Mouse (Mus musculus) macrophage (primary cell): Measurements from ENCODE around the gene Faf1. TPM values are rescaled to one million over a fixed set of nuclear protein-coding genes. Genes with fewer than 3 reads are reported as not detected.

Experiments used
- H3K27ac ChIP-seq: fragments of 350-480 bp; formaldehyde crosslinking; 2 replicates; pipeline ENCODE4 v1.9.0; 2021
- H3K36me3 ChIP-seq: fragments of 350-480 bp; formaldehyde crosslinking; 2 replicates; pipeline ENCODE4 v1.9.0; 2021; ENCODE audit errors: inconsistent target
- H3K4me3 ChIP-seq: fragments of 350-480 bp; formaldehyde crosslinking; 2 replicates; pipeline ENCODE4 v1.9.0; 2021; ENCODE audit errors: inconsistent target
- H3K79me2 ChIP-seq: fragments of 350-480 bp; formaldehyde crosslinking; 2 replicates; pipeline ENCODE4 v1.9.0; 2021; ENCODE audit errors: inconsistent target
- WGBS: methylation state at CpG from one replicate; pipeline ENCODE4 v1.1.7; 2026; ENCODE audit warnings: inconsistent platforms; ENCODE audit not compliant: missing documents; 5-methylcytosine and 5-hydroxymethylcytosine counted together
- polyA plus RNA-seq: library from polyadenylated mRNA; stranded (reverse); fragments of 250-400 nt; gene quantifications from 3 replicates; pipeline ENCODE4 v1.2.4, GENCODE M21; 2018; ENCODE audit warnings: inconsistent platforms

Gene Faf1
- polyA plus RNA-seq, 1 experiment from 2014 or later, result 23.0 TPM

GRCm38 (mm10) chr4:109980321-109981082 lies 304.1 kb downstream of the Faf1 start:
- Histone ChIP-seq H3K27ac (no peak overlapping the region), H3K79me2 (no peaks in the 10 kb centered on the region), H3K36me3 (no peaks in the 10 kb centered on the region), H3K4me3 (no peak overlapping the region)
- WGBS, result 18% methylated on average over 29 of the region's 29 CpGs

GRCm38 (mm10) chr4:109981083-109981870 lies 304.9 kb downstream of the Faf1 start:
- H3K79me2 ChIP-seq, result no peaks in the 10 kb centered on the region
- no peak overlapping the region for H3K4me3 ChIP-seq
- no peak overlapping the region for H3K27ac ChIP-seq
- no peaks in the 10 kb centered on the region for H3K36me3 ChIP-seq
- WGBS, result 8% methylated on average over 37 of the region's 37 CpGs

DNA sequence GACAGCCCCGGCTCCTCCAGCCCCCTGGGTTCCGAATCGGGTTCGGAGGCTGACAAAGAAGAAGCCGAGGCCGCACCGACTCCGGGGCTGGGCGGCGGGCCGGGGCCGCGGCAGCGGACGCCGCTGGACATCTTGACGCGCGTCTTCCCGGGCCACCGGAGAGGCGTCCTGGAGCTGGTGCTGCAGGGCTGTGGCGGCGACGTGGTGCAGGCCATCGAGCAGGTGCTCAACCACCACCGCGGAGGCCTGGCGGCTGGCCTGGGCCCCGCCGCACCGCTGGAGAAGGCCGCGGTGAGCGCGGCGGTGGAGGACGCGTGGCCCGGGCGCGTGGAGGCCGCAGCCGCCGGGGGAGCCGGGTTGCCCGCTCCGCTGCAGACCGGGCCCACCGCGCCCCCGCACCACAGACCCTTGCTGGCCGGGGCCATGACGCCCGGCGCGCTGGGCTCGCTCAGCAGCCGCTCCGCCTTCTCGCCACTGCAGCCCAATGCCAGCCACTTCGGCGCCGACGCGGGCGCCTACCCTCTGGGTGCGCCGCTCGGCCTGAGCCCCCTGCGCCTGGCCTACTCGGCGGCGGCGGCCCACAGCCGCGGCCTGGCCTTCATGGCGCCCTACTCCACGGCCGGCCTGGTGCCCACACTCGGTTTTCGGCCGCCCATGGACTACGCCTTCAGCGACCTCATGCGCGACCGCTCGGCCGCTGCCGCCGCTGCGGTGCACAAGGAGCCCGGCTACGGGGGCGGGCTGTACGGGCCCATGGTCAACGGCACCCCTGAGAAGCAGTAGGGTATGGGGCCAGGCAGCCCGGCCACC lies 305.7 kb downstream of the Faf1 start:
- Histone ChIP-seq H3K79me2 (no peaks in the 10 kb centered on the region), H3K4me3 (no peak overlapping the region), H3K27ac (no peak overlapping the region), H3K36me3 (no peaks in the 10 kb centered on the region)
- WGBS, result 5% methylated on average over 64 of the region's 99 CpGs

- H3K79me2 ChIP-seq, result no peaks in the 10 kb centered on the region
- H3K36me3 ChIP-seq, result no peaks in the 10 kb centered on the region
- H3K4me3 ChIP-seq, result no peak overlapping the region
- H3K27ac ChIP-seq, result no peak overlapping the region
- WGBS, result 9% methylated on average over 26 of the region's 30 CpGs
Measured at GRCm38 (mm10) chr4:109982681-109983265, 306.4 kb downstream of the Faf1 start.

DNA sequence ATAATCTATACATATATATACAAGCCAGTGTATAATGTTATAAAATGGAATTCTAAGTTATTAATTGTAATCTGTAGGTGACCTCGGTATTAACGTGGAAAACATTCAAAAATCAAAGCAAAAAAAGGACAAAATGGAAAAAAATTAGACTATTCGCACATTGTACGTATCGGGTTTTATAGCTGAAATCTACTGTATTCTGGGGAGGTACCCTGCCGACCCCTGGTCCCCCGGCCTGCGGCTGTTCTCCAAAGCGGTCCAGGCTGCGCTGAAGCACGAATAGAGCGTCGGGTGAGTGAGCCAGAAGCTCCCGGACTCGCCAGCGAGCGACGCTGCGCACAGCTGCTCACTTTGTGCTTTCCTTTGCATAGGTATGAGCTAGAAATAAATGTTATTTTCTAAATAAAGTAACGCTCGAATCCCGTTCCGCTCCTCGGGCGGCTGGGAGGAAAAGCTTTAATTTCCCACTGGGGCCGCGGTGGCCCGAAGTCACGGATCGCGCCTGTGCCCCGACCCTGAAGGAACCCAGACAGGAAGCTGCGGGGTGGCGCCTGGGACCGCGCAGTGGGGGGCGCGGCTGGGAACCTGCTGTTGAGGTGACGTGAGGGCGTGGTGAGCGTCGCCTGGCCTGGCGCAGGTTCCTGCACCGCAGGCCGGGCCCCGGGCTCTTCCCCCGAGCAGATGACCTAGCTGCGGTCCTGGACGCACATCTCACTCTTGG lies 307.1 kb downstream of the Faf1 start:
- H3K27ac ChIP-seq, result no peak overlapping the region
- no peaks in the 10 kb centered on the region for H3K79me2 ChIP-seq
- no peak overlapping the region for H3K4me3 ChIP-seq
- no peaks in the 10 kb centered on the region for H3K36me3 ChIP-seq
- 2% methylated on average over 48 of the region's 49 CpGs for WGBS

DNA sequence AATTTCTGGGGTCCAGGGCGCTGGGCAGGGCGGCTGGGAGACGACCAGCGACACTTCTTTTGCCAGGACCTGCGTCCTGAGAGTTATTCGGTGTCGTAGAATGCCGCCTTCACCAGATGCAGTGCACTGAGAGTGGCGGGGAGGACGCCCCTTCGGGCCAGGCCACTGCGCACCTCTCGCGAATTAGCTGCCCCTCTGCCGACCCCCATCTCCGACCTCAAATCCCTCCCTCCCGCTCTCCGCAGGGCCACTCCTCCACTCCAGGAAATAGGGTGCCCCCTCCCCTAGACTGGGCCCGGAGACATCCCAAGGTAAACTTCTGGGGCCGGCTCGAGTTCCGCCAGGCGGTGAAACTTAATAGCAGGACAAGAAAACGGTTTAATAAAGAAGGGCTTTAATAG lies 307.6 kb downstream of the Faf1 start:
- no peak overlapping the region for H3K4me3 ChIP-seq
- H3K27ac ChIP-seq, result no peak overlapping the region
- no peaks in the 10 kb centered on the region for H3K36me3 ChIP-seq
- H3K79me2 ChIP-seq, result no peaks in the 10 kb centered on the region
- 9% methylated on average over 22 of the region's 24 CpGs for WGBS

DNA sequence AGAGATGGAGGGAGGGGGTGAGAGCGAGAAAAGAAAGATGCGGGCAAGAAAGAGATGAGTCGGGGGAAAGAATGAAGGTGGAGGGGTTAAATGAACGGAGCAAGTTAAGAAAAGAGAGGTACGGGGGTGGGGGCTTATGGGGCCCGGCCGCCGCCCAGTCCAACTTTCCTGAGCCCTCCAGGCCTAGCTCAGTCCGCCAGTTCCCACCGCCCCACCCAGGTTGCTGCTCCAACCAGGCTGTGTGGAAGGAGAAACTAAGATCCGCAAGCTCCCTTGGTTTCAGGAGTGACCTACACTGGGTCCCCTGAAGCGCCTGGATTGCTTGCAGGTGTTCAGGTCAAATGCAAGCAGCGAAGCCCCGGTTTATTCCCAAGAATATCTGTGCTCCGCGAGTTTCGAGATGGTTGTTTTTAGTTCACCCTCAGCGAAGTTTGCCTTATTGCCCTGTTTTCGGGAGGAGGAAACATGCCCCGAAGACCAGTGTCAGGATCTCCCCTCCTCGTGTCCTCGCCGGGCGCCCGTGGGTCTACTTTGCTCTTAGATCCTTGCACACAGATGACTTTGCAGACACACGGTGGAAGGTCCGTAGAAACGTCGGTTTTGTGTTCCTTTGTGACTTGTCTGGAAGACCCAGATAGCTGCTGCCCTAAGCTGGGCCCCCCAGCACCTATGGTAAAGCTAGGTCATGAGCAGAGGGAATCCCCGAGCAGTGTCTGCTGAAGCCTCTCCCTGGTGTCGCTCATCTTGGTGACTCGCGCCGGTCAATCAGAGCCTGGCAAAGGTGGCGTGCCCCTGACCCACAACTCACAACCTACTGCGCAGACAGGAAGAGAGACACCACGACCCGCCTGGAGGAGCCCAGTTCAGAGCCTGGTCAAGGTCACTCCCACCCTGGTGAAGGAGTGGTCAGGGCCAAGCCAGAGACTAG lies 308.4 kb downstream of the Faf1 start:
- Histone ChIP-seq H3K4me3 (no peak overlapping the region), H3K79me2 (no peaks in the 10 kb centered on the region), H3K27ac (no peak overlapping the region), H3K36me3 (no peaks in the 10 kb centered on the region)
- 25% methylated on average over 38 of the region's 38 CpGs for WGBS

DNA sequence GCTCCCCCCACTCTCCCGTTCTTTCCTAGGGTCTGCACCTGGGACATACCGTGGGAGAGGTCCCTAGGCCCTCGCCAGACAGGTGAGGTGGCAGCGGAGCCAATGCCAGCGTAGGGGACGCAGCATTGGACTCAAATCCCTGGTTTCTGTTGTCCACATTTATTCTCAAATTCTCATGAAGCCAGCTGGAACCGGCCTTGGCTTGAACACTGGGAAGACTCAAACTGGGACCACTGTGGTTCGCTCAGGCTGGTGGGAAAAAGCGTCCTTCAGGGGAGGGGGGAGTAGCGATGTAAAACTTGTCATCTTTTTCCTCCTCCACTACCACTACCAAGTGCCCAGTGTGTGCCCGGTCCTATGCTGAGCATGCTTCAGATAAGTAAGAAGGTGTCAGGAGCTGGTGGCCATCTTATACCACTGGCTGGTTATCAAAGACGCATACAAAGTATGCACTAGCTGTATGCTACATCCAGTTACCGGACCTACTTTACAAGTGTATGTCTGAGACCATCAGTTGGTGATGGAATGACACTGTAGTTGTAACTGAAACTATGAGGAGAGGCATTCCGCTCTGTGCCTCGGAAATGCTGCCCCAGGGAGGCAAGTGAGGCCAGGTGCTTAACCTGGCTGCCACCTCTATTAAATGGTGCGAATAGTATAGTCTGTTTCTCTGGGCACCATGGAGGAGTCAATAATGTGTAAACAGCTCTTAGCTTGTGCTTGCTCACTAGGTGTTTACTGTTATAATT lies 309.2 kb downstream of the Faf1 start:
- 31% methylated on average over 16 of the region's 16 CpGs for WGBS
- Histone ChIP-seq H3K79me2 (no peaks in the 10 kb centered on the region), H3K36me3 (no peaks in the 10 kb centered on the region)

DNA sequence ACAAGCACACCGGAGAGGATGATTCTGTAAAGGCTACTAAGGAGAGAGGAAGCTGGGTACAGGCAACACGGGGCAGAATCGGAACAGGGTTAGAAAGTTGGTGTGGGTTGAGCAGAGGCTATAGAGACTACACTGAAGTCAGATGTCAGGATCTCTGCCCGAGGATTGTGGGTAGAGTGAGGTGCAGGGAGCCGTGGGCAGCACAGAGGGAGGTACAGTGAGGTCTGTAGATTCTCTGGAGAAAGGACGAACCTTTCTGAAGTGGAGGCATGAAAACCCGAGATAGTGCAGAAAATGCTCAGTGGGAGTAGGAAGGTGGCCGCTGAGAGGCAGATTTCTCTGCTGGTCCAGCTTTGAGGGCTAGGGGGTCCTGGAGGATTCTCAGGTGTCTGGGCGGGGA lies 309.9 kb downstream of the Faf1 start:
- H3K36me3 ChIP-seq, result no peaks in the 10 kb centered on the region
- no peak overlapping the region for H3K27ac ChIP-seq
- 34% methylated on average over 9 of the region's 9 CpGs for WGBS
- no peaks in the 10 kb centered on the region for H3K79me2 ChIP-seq
- H3K4me3 ChIP-seq, result no peak overlapping the region

More for the DNA sequence above, 309.2 kb downstream of the Faf1 start:
- H3K4me3 ChIP-seq, result no peak overlapping the region
- no peak overlapping the region for H3K27ac ChIP-seq

GRCm38 (mm10) chr4:109986748-109987355 lies 310.5 kb downstream of the Faf1 start:
- Histone ChIP-seq H3K27ac (no peak overlapping the region), H3K79me2 (no peaks in the 10 kb centered on the region), H3K36me3 (no peaks in the 10 kb centered on the region), H3K4me3 (no peak overlapping the region)
- WGBS, result 63% methylated on average over 13 of the region's 13 CpGs

GRCm38 (mm10) chr4:109987560-109988362 lies 311.4 kb downstream of the Faf1 start:
- Histone ChIP-seq H3K79me2 (no peaks in the 10 kb centered on the region), H3K36me3 (no peaks in the 10 kb centered on the region), H3K4me3 (no peak overlapping the region), H3K27ac (peak overlapping the region; percentile 27)
- 9% methylated on average over 20 of the region's 20 CpGs for WGBS

- H3K27ac ChIP-seq, result no peak overlapping the region
- no peaks in the 10 kb centered on the region for H3K36me3 ChIP-seq
- H3K79me2 ChIP-seq, result no peaks in the 10 kb centered on the region
- WGBS, result 41% methylated on average over 4 of the region's 5 CpGs
- H3K4me3 ChIP-seq, result no peak overlapping the region
Measured at GRCm38 (mm10) chr4:109988411-109988810, 312.0 kb downstream of the Faf1 start.
